Mouse (Mus musculus): ENCODE results near the gene Ankrd31.
A peak's percentile ranks its signal among the peaks of the same experiment; 100 is the strongest.
"Not testable (repeated sequence)": the region's sequence is repeated elsewhere in the genome, so short reads cannot be mapped to it uniquely, and the experiment has no call there.

Ankrd31 gene

DNA sequence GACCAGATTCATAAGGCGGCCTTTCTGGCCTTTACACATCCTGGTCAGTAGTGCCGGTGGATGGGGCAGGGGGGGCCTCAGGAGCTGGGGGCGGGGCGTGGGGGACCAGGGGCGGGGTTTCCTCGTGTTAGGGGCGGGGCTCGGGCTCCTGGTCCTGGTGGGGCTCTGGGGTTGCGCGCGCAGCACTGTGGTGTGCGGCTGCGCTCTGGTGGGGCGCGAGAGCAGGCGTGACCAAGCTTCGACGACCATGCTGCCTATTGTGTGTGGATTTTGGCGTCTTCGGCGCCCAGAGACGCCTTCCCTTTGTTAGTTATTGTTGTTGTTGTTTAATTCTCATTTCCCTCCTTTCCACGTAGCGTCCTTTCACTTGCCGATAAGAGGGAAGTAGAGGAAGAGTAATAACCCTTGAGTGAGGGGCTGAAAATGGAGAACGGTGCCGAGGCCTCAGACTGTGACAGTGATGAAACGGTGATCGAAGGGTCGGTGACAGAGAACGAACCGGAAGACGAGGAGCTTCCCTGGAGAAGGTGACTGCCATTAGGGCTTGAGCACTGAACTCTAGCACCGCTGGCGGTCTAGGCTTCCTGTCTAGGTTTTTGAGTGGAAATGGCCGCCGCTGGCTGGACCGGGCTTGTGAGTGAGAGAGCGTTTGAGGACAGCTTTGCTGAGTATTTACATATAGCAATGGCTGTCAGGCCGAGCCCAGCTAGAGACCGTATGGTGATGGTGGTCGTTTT is at the start of gene Ankrd31:
Gene Ankrd31, plus strand, starts transcription at position 164 of the 737 bp plus-strand sequence.
- DNase-seq (ENCODE audit: low read depth, low spot score) = no peak

DNA sequence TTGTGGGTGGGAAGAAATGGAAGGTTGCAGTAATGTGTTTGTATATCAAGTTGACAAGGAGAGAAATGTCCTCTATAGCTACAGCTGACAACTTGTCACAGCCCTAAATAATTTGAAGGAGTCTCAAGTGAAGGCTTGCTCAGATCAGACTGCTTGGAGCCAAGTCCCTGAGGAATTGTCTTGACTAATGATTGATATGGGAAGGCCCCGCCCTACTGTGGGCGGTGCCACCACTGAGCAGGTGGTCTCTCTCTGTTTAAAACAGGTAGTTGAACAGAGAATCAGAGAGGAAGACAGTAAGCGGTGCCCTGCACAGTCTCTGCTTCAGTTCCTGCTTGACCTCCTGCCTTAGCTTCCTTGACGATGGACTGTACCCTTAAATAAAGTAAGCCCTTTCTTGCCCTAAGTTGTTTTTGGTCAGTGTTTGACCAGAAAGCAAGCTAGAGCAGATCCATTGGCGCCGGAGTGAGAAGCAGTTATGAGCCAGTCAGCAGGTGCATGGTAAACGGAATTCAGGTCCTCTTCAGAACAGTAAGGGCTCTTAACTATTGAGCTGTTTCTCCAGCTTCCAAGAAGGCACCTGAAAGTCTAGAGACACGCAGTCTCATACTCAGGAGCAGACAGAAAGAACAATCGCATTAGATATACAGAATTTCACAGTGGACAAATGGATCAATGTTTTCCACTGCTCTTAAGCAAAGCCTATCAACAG is 45.3 kb upstream of the Ankrd31 start:
- DNase-seq (ENCODE audit: low read depth, low spot score) = no peak

DNA sequence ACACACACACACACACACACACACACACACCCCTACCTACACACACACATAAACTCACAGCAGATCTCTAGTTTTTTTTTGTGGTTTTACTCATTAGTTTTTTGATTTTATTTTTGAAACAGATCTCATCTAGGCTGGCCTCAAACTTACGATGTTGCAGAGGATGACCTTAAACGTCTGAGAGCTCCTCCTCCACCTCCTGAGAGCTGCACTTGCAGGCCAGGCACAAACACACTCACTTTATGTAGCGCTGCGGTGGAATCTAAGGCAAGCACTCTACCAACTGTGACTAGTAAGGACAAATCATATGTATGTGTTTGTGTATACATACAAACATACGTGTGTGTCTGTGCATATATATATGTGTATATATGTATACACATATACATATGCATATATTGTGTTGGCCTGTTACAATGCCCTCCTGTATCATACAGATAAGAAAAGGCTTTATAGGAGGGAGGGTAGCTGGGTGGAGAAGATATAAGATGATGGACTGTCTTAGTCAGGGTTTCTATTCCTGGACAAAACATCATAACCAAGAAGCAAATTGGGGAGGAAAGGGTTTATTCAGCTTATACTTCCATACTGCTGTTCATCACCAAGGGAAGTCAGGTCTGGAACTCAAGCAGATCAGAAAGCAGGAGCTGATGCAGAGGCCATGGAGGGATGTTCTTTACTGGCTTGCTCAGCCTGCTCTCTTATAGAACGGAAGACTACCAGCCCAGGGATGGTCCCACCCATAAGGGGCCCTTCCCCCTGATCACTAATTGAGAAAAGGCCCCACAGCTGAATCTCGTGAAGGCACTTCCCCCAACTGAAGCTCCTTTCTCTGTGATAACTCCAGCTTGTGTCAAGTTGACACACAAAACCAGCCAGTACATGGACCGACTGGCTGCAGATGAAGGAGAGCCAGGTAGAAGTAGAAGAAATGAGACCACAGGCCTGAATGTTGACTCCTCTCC is 38.5 kb upstream of the Ankrd31 start:
- no peak for DNase-seq (ENCODE audit: low read depth, low spot score)

DNA sequence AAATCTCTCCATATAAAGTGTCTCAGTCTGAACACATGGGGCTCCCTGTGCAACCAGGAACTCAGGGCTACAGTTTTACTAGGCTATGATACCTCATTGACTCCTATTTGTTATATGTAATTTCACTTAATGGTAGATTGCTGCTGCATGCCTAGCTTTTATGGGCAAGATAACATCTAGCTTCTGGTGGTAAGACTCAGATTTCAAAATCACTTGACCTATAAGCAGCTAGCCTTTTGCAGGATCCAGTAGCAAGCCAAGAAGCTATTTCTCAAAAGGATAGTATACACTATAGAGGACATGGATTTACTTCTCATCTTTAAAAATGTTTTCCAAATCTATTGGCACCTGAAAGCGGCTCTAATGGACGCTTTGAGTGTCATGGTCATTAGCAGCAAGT is 31.8 kb upstream of the Ankrd31 start:
- DNase-seq (ENCODE audit: low read depth, low spot score) = no peak

DNA sequence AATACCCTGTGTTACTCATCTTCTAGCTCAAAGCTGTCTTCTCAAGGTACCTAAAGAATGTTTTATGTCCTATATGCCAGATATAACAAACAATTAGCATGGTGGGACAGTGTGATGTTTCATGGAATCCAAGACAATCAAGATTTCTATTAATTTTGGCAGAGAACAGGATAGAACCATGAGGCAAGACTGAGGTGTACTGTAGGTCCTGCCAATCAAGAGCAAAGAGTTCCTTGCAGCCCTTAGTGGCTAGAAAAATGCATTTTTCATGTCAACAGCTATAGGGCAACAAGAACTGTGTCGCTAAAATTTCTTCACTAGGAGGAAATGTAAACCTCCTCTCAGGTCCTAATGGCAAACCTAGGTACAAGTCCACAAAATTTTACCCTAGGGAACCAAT is 30.3 kb upstream of the Ankrd31 start:
- DNase-seq (ENCODE audit: low read depth, low spot score) = no peak

DNA sequence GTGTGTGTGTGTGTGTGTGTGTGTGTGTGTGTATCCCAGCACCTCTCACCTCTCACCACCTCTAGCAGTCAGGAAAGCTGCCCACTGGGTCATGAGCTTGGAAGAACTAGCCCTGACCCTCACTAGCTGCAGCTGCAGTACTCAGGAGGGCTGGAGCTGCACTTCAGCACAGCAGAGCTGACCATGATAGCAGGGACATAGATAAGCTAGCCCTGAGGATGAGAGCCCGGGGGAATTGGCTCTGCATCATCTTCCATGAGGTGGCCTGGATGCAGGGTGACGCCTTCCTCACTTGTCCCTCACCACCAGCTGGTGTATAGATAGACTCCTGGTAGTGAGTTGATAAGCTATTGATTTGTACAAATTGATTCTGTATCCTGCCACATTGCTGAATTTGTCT is 28.1 kb upstream of the Ankrd31 start:
- no peak for DNase-seq (ENCODE audit: low read depth, low spot score)

DNA sequence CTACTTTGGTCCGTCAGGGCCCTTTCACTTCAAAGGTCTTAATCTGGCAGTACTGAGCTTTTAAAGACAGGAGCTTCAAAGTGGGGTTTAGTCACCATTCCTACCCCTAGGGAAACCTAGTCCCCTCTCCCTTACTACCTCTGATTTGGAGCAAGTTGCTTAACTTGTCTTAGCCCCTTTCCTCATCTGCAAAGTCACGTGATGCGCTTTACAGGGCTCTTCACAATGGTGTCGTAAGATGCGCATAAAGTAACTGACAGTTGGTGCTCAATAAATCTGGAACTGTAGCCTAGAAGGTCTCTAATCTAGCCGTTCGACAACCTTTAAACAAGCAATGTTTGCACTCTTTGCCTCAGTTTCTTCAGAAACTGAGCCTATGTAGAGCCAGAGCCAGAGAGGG is 19.8 kb upstream of the Ankrd31 start:
- no peak for DNase-seq (ENCODE audit: low read depth, low spot score)

DNA sequence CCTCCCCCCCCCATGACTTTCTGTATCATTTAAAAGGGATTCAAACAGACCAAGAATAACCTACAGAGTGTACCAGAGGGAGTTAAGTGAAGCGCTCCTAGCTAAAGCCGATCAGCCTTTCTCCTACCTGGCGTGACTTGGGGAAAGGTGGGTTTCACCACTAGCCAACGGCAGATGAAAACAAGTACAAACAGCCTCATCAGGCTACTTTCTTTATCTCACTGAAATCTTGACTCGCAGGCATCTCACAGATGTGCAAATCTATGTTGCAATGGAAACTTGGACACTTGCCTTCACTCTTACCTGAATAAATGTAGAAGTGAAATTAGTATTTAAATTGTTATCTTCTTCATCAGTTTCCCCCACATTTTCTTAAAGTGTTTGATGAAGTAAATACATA is 18.9 kb upstream of the Ankrd31 start:
- DNase-seq (ENCODE audit: low read depth, low spot score) = no peak

DNA sequence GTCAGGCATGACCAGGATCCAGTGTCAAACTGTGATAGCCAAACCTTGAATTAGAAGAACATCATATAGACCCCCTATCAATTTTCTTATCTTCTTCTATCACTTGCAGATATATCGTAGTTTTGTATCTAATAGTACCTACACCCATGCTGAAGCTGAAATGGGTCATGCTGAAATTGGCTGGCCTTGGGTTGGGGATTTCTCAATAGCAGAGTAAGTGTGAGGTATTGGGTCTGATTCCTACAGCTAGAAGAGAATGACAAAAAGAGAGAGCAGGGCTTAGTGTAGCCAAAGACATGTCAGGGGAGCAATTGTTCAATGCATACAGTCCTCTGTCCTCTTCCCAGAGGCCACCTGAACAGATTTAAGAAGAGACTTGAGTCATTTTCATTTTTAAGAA is 18.0 kb upstream of the Ankrd31 start:
- DNase-seq (ENCODE audit: low read depth, low spot score) = no peak

DNA sequence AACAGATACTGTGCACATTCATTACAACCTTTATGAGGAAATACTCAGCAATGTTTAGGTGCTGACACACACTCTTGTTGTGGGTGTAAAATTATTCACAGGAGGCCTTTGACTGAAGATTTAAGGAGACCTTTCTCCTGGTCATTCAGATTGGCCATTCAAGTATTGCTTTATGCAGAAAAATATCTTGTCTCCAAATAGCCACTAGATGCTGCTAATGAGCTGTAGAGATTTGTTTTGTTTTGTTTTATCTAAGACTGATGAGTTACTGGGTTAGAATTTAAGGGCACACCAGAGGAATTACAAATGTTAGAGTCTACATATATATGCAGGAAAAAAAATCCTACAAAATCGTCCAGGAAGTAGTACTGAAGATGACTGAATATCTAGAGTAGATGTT is 12.9 kb upstream of the Ankrd31 start:
- peak; percentile 64 for DNase-seq (ENCODE audit: low read depth, low spot score)

DNA sequence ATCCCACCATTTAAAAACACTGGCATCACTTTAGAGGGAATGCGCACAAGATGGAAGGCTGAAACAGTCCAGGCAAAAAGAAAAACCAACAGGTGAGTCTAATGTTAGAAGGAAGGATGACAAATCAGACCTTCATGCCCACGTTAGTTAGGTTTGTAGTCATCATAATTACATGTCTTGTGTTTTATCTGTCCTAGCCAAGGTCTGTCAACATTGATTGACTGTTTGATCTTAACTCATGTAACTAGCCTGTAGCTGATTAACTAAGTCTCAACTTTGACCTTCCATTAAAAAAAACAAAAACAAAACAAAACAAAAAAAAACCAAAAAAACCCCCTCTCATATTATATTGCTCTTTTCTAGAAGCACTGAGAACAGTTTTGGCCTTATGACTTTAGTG is 7.9 kb upstream of the Ankrd31 start:
- DNase-seq (ENCODE audit: low read depth, low spot score) = no peak

DNA sequence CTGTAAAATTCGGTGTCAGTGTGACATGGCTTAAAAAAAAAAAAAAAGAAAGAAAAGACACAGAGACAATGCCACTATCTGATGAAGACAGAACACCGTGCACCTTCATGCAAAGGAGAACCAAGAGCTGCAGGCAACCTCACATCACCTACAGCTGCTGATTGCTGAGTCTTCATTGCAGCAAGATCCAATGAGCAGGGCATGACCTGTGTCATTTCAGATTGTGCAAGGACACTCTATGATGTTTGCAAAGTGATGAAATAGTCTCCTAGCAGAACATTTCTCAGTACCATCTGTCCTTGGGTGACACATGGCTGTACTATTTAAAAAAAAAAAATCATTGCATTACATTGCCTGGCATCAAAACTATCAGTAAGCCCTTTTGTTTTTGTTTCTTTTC is 5.2 kb upstream of the Ankrd31 start:
- DNase-seq (ENCODE audit: low read depth, low spot score) = peak; percentile 30

DNA sequence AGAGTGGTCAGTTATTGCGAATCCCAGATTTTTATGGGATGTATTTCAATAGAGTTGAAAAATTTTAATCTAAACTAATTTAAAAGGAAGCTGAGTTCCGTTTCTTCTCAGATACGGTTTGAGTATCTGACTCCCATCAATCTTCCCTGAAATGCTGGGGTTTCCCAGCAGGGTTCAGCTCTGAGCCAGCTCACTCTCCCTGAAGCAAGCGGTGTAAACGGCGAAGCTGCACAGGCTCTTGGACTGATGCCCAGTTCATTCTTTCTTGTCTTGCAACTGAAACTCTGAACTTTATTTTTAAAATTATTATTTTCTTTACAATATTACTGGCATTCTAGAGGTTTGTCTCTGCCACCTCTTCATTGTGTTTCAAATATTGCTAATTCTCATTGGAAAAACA is 2.0 kb upstream of the Ankrd31 start:
- peak; percentile 17 for DNase-seq (ENCODE audit: low read depth, low spot score)

DNA sequence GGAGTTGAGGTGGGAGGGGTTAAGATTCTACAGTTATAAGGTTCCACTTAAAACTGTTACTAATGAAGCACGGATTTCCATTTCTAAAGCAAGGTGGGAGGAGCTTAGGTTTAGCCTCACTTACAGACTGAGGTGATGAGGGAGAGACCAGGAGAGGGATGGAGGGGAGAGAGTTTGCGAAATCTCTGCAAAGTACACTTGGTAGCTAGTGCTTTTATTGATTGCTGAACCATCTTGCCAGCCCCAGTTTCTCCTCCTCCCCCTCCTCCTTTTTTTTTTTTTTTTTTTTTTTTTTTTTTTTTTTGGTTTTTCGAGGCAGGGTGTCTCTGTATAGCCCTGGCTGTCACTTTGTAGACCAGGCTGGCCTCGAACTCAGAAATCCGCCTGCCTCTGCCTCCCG is 1.8 kb downstream of the Ankrd31 start:
- DNase-seq (ENCODE audit: low read depth, low spot score) = no peak

DNA sequence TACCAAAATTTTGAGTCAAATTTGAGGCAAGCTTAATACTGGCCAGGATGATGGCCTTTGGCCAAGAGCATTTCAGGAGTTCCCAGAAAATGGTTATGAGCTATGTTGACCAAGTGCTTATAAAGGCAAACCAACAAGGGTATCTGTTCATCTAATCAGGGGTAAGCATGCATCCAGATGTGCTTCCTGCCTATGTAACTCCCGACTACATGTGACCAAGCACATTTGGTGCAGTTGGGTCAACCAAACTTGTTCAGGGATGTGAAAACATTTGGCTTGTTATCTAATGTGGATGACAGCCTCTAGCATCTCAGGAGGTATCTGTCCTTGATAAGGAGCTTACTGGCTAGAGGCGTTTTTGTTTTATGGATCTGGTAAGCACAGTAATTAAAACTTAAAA is 12.8 kb downstream of the Ankrd31 start:
- no peak for DNase-seq (ENCODE audit: low read depth, low spot score)

DNA sequence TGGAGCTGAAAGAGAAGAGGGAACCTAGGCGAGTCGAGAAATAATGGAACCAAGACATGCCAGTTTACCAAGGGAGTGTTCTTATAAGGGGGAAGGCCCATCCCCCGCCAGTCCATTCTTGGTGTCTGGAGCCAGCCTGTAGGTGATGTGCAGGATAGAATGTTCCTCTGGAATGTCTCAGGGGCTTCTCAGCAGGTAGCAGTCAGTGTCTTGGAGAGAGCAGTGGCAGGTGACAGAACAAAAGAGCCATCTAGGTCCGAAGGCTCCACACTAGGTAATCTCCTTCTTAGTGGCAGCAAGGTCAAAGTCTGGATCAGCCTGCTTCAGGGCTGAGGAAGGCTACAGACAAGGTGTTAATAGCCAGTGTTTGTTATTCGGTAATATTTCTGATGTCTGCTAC is 38.0 kb downstream of the Ankrd31 start:
- DNase-seq (ENCODE audit: low read depth, low spot score) = not testable (repeated sequence)

DNA sequence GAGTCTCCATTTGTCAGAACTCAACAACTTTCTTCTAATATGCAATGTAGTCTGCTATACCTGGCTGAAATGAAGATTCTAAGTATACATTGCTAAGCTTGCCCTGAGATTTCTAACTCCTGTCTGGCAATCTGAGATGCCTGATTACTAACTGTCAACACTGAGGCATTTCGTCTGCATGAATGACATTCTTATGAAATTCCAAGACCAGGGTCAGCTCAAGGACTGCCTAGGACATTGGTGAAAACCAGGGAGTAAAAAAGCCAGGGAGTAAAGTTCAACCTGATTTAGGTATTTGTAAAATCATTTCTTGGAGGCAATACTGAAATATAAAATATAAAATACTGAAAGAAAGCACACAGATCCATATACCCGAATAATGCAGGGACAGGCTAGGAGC is 45.4 kb downstream of the Ankrd31 start:
- DNase-seq (ENCODE audit: low read depth, low spot score) = peak; percentile 29

DNA sequence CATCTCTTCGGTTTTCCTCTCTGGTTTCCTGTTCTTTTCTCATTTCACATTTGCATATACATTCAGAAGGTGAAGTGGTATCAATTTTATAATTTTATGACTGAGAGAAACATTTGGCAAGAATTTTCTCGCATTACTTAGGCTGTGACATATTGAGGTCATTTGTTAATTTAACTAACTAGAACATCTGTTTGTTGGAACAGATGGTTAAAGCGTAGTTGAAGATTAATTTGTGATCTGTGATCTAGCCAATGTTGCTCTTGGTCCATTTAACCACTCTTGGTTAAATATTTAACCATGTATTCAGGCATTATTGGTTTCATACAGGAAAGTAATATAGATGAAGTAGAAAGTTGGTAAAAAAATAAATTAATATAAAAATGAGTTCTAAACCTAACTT is 47.2 kb downstream of the Ankrd31 start:
- no peak for DNase-seq (ENCODE audit: low read depth, low spot score)

DNA sequence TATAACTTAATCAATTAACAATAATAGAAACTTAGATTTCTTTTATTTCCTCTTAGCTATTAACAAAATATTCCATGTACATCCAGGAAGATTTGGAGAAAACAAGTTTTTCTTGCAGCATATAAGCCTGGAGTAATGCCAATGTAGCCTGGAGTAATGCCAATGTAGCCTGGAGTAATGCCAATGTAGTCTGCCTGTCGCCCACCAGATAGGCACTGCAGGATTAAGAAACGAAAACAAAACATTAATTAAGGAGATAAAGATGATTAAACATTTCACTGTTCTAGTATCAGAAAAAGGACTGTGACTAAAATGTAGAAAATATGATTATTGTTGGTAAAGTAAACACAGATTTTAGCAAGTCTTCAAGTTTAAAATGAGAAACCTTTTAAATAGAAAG is 49.4 kb downstream of the Ankrd31 start:
- DNase-seq (ENCODE audit: low read depth, low spot score) = peak; percentile 14

DNA sequence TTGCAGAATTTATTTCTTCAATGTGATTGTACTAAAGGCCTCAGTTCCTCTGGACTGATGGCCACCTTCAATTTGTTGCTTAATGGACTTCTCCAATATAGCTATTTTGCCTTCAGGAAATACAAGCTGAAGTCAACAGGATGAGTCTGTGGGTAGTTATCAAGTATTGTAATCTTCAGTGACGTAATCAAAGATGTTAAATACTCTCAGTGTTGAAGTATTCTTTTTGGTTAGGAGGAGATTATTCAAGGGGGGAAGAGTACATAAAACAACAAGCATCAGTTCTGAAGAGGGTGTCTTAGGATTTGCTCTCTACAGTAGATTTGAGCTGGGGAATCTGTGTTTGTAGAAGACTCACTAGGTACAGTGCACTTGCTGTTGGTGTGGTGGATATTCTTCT is 101.7 kb downstream of the Ankrd31 start:
- no peak for DNase-seq (ENCODE audit: low read depth, low spot score)

DNA sequence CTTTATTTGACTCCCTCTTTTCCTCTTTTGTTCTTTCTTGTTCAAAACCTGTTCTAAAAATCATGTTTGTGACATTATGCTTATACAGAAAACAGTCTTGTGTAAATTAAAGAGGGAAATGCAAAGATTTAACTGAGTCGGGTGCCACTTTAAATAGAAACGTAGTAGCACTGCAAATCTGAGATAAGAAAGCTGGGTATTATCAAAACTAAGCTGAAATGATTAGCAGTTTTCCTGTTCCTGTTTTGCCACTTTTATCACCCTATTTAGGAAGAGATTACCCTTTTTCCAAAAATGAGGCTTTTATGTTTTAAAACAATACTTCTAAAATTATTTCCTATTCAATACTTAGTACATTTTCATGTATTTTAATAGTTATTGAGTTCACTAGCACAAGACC is 104.1 kb downstream of the Ankrd31 start:
- DNase-seq (ENCODE audit: low read depth, low spot score) = no peak

DNA sequence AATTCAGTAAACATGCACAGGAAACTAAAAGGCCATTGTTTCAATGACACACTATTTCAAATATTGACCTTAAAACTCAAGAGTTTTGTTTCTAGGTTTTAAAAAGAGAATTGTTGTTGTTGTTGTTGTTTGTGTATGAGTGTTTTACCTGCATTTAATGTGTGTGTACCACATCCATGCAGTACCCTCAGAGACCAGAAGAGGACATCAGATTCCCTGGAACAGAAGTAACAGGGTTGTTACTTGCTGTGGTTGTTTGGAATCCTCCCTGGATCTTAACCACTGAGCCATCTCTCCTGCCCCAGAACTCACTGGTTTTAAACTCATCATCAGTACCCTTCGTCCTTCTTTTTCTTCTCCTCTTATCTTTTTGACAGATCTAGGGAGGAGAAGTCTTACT is 105.2 kb downstream of the Ankrd31 start:
- DNase-seq (ENCODE audit: low read depth, low spot score) = peak; percentile 61

All from 3T3-L1 (cell line).